Mouse (Mus musculus) embryonic stem cell, embryonic (primary cell): ENCODE measurements around the gene 4931406P16Rik.

Experiments used
- CTCF ChIA-PET, 4 experiments: fragments of 300-600 bp in 2 of 4; fragments of 350-600 bp in 2 of 4; sonication (Branson Sonifier 250); formaldehyde crosslinking; loops; one replicate each; lab custom pipeline; 2022; ENCODE audit warnings: inconsistent platforms in 2 of 4; lab: Charles Lee
- POLR2A ChIA-PET, 4 experiments: fragments of 300-600 bp in 2 of 4; fragments of 350-600 bp in 2 of 4; sonication (Branson Sonifier 250); formaldehyde crosslinking; loops; one replicate each; lab custom pipeline; 2022; ENCODE audit warnings: antibody characterized with exemption in 4 of 4, inconsistent platforms in 1 of 4; lab: Charles Lee

4931406P16Rik gene

DNA sequence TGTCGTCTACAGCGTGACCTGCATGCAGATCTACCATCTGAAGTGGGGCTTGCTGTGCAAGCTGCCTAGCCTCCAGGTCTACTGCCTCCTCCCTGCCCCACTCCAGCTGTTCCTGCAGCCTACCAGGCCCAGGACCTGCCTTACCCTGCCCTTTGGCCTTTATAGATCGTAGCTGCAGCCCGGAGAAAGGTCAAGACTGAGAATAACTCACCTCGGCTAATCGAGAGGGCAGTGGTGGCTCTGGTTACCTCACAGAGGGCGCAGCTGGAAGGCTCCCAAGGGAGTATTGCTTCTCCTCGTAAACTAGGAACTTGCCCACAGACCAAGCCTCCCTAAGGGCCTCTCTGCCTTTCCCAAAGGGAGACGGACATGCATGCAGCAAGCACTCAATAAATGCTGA lies 97.9 kb downstream of the 4931406P16Rik start:
- ChIA-PET POLR2A (interaction anchor here in 3 of 4 experiments (0.6 to 4.3 kb wide), 17 partner anchors 8 to 175 kb away, joined by 3 to 37 read pairs (median 4); partner anchors contain the start of genes Gpi1 (in 2 of the 3) and Pdcd2l (in 1 of the 3)), CTCF (no interaction called here)

GRCm38 (mm10) chr7:34214644-34215043 lies 98.7 kb downstream of the 4931406P16Rik start:
- CTCF ChIA-PET: no interaction called here
- POLR2A ChIA-PET: interaction anchor here in 3 of 4 experiments (1.1 to 6.4 kb wide), 17 partner anchors 7 to 74 kb away, joined by 3 to 37 read pairs (median 4); partner anchors contain the start of genes Gpi1 (in 2 of the 3) and Uba2 (in 1 of the 3)

DNA sequence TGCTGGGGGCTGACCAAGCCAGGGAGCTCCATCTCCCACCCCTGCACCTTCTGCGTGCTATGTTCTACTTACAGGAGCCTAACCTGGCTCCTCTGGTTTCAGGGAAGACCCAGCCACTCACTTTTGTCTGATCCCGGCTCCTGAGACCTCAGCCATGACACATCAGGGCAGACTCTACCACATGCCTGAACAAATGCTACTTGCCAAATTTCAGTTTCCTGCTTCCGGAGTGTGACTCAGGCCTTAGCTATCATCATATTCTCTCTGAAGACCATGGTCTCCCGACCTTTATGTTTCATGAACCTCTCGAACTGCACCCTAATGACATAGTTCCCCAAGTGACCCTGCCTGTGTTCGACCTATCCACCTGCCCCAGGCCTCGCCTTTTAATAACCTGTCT lies 100.1 kb downstream of the 4931406P16Rik start:
- POLR2A ChIA-PET: interaction anchor here in 3 of 4 experiments (0.6 to 6.4 kb wide), 20 partner anchors 9 to 176 kb away, joined by 3 to 37 read pairs (median 4); partner anchors contain the start of genes Gpi1 (in 2 of the 3) and Wtip (in 1 of the 3)

DNA sequence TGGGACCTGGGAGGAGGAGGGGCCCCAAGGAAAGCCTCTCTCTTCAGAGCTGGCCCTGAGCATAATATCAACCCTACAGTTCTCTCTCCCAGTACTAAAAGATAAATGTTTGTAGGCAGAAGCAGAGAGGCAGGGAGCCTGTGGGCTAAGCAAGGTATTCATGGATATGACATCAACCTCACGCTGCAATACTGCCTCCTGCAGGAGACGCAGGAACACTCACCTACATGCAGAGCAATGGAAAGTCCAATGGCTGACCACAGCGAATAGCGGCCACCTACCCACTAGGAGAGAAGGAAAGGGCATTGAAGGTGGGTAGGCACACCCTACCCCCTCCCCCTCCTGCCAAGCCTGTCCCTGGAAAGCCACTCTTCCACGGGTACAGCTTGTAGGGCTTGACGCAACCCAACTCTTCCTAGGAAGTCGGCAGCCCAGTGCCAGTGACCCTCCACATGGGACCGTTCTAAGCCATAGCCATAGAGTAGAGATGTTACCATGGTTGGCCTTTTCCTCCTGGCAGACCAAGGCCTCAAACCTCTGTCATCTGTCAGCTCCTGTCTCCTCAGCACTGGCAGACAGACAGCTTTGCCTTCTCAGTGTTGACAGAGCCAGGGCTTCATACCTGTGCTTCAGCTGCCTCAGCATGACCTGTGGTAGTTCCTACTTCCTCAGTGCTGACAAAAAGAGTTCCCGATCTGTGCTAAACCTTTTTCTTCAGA lies 105.2 kb downstream of the 4931406P16Rik start:
- POLR2A ChIA-PET: interaction anchor here in 3 of 4 experiments (0.7 to 6.4 kb wide), 15 partner anchors 9 to 158 kb away, joined by 3 to 37 read pairs (median 4); partner anchors contain the start of gene Pdcd2l (in 3 of the 3)
- CTCF ChIA-PET: interaction anchor here in 3 of 4 experiments (0.7 to 1.6 kb wide), 5 partner anchors 9 to 750 kb away, joined by 3 to 8 read pairs (median 4); partner anchors contain the start of gene Pdcd2l (in 2 of the 3)

More for the DNA sequence above, 100.1 kb downstream of the 4931406P16Rik start:
- CTCF ChIA-PET: interaction anchor here in 1 of 4 experiments (0.5 kb wide), 1 partner anchor 14 kb away, joined by 4 read pairs; no protein-coding TSS in a partner anchor

GRCm38 (mm10) chr7:34206331-34206730 lies 107.0 kb downstream of the 4931406P16Rik start:
- CTCF ChIA-PET: interaction anchor here in 1 of 4 experiments (1.5 kb wide), 1 partner anchor 10 kb away, joined by 5 read pairs; no protein-coding TSS in a partner anchor

DNA sequence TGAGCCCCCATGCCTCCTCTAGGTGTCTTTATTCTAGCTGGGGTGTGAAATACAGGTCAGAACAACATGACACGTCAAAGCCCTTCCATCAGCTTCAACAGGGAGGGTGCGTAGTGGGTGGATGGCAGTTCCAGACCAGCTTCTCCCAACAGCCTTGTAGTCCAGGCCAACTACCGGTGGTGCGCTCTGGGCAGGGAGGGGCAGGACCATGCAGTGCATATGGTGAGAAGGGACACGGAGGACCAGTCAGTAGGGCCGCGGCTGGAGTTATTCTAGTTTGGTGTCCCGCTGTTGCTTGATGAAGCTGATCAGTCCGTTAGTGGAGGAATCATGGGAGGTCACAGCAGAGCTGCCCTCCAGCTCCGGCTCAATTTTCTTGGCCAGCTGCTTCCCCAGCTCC lies 111.2 kb downstream of the 4931406P16Rik start:
- CTCF ChIA-PET: interaction anchor here in 1 of 4 experiments (0.6 to 0.7 kb wide), 2 partner anchors 48 to 74 kb away, joined by 3 read pairs; no protein-coding TSS in a partner anchor
- POLR2A ChIA-PET: interaction anchor here (0.6 to 3.6 kb wide), 9 partner anchors 9 to 70 kb away, joined by 3 to 11 read pairs (median 4); partner anchors contain the start of gene Gpi1 (in 1 of the 4)

More at GRCm38 (mm10) chr7:34206331-34206730, 107.0 kb downstream of the 4931406P16Rik start:
- POLR2A ChIA-PET: interaction anchor here (0.6 to 3.0 kb wide), 23 partner anchors 8 to 57 kb away, joined by 3 to 17 read pairs (median 4); partner anchors contain the start of genes Pdcd2l (in 3 of the 4), Gpi1 (in 1 of the 4) and Uba2 (in 1 of the 4)

DNA sequence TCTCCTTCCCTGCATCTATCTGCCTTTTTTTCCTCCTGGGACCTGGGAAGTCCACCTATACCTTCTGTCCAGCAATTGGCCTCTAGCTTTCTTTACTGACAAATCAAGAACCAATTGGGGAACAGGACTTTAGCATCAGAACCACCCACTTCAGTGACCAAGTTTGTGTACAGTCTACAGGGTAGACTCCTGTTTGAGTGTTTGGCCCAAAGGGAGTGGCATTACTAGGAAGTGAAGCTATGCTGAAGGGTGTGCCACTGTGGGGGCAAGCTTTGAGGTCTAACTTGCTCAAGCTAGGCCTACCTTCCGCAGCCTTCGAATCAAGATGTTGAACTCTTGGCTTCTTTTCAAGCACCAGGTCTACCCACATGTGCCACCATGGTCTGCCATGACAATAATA lies 112.5 kb downstream of the 4931406P16Rik start:
- ChIA-PET POLR2A (interaction anchor here (0.6 to 3.6 kb wide), 18 partner anchors 9 to 115 kb away, joined by 3 to 16 read pairs (median 4); partner anchors contain the start of genes Gpi1 (in 2 of the 4) and Uba2 (in 1 of the 4)), CTCF (no interaction called here)

- ChIA-PET CTCF (interaction anchor here in 2 of 4 experiments (0.6 to 0.7 kb wide), 3 partner anchors 10 to 350 kb away, joined by 3 to 9 read pairs (median 4); no protein-coding TSS in a partner anchor), POLR2A (interaction anchor here in 3 of 4 experiments (0.7 to 1.3 kb wide), 5 partner anchors 8 to 113 kb away, joined by 3 to 5 read pairs (median 3); no protein-coding TSS in a partner anchor)
Measured at GRCm38 (mm10) chr7:34198346-34198745, 115.0 kb downstream of the 4931406P16Rik start.

GRCm38 (mm10) chr7:34196132-34197128 lies 116.9 kb downstream of the 4931406P16Rik start, which contains the start of gene Pdcd2l:
Gene Pdcd2l, minus strand, starts transcription at chr7:34196661.
- ChIA-PET CTCF (interaction anchor here in 2 of 4 experiments (0.5 to 1.4 kb wide), 10 partner anchors 12 to 119 kb away, joined by 3 to 5 read pairs (median 3); partner anchors contain the start of gene Uba2 (in 1 of the 2)), POLR2A (interaction anchor here (0.6 to 6.2 kb wide), 40 partner anchors 9 to 473 kb away, joined by 3 to 50 read pairs (median 4); partner anchors contain the start of genes Uba2 (in 3 of the 4) and Gpi1 (in 2 of the 4))

GRCm38 (mm10) chr7:34195632-34196031 lies 117.7 kb downstream of the 4931406P16Rik start:
- CTCF ChIA-PET: interaction anchor here in 2 of 4 experiments (0.7 to 1.4 kb wide), 5 partner anchors 12 to 54 kb away, joined by 3 to 5 read pairs (median 4); no protein-coding TSS in a partner anchor
- POLR2A ChIA-PET: interaction anchor here (0.7 to 6.2 kb wide), 31 partner anchors 8 to 474 kb away, joined by 3 to 50 read pairs (median 4); partner anchors contain the start of genes Uba2 (in 3 of the 4) and Gpi1 (in 2 of the 4)

GRCm38 (mm10) chr7:34192825-34193224 lies 120.5 kb downstream of the 4931406P16Rik start:
- ChIA-PET CTCF (interaction anchor here in 1 of 4 experiments (0.7 kb wide), 1 partner anchor 34 kb away, joined by 7 read pairs; no protein-coding TSS in a partner anchor), POLR2A (interaction anchor here (0.6 to 6.2 kb wide), 9 partner anchors 10 to 1472 kb away, joined by 3 to 50 read pairs (median 4); partner anchors contain the start of gene Uba2 (in 2 of the 4))

- ChIA-PET POLR2A (interaction anchor here in 3 of 4 experiments (0.7 to 3.3 kb wide), 12 partner anchors 13 to 59 kb away, joined by 3 to 14 read pairs (median 4); partner anchors contain the start of genes Uba2 (in 2 of the 3) and Gpi1 (in 1 of the 3)), CTCF (no interaction called here)
Measured at GRCm38 (mm10) chr7:34189376-34189989, 123.9 kb downstream of the 4931406P16Rik start.
